Mouse (Mus musculus) spleen, postnatal 4 days (tissue): ENCODE measurements at regions not wholly inside any gene's neighbourhood (a gene's known extent, or its start where the extent isn't known, plus 50 kb on each side); places are given as distances from the start of the nearest gene placed in this dataset.

Experiments used
- DNase-seq, 2 experiments: peaks; one replicate each; pipeline ENCODE4 v3.0.0; 2022; ENCODE audit warnings: low spot score in 2 of 2

DNA sequence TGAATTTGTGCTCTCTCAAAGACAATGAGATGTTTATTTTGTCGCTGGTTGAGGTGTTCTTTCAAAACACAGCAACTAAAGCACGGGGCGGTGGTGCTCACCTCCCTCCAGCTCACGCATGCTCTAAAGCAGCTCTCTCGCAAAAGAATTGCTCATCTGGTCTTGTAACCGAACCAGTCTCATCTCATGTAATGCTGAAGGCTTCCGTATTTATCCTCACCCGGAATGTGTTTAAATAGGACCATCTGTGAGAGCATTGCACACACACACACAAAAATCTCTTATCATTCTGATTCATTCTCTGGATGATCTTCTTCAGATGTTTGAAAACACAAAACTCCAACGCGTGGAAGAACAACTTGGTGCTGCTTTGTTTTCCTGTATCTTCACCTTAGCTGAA, 138.4 kb downstream of the Irs2 start:
- no peak for DNase-seq

DNA sequence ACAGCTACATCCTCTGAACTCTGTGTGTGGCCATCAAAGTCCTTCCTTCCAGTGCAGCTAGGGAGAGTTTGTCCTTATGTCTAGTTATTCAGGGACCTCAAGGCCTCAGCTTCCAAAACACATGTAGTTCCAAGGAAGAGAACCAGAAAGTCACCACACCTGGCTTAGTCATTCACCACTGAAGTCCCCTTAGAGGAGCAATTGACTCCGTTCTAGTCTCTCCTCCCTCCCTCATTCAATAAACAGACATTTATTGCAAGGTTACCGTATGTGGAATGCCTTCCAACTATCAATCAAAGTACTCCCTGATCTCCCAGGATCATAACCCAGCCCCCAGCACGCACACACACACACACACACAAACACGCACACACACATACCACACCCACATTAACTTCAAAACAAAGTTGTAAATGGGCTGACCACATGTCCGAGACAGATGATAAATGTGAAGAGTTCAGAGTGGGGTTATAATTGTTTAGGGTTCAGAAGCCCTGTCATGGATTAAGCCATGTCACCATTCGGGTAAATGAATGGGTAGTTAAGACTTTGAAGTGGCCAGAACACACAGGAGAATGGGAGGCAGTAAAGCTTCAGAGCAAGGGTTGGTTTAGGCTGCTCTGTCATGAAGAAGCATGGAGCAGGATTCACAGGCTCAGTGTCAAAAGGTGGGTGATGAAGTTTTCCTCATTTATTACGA, 141.4 kb downstream of the Irs2 start:
- DNase-seq: no peak

DNA sequence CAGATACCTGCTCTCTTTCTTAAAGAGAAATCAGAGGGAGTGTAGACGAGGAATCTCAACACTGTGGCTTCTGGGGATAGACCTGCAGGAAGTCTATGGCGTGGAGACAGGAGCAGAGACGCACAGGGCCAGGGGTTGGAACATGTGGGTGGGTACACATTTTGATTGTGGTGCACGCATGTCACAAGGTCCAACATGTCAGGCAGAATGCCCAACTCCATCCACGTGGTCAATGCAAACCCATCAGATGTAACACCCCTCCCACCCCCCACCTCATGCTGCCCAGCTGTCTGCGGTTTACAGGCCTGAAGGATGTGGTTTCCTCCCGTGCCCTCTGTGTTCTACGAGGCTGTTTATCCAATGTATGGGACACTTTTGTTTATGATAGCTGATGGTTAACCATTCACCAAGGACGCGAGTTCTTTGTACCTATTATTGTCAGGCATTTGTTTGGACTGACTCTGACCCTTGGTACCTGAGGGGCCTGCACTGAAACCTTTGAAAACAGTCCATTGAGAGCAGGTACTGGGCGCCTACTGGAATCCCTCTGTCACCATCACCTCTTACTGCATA, 142.2 kb downstream of the Irs2 start:
- peak in 1 of 2 experiments; percentile 27 for DNase-seq

DNA sequence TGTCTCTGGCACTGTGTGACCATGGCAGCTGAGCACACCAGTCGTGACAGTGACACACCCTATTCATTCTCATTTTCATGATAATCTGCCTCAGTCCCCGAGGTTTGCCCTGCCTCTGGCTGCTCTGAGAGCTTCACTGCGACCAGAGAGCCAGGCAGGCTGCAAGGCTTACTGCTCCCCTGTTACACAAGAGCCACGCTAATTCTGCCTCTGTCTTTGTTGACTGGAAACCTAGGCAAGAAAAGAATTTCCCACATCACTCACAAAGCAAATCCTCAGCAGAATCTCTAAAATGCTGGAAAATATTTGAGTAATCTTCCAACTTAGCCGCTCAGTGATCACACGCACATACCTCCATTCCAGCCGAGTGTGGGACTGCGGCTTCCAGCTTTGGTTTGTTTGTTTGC, 142.8 kb downstream of the Irs2 start:
- no peak for DNase-seq

DNA sequence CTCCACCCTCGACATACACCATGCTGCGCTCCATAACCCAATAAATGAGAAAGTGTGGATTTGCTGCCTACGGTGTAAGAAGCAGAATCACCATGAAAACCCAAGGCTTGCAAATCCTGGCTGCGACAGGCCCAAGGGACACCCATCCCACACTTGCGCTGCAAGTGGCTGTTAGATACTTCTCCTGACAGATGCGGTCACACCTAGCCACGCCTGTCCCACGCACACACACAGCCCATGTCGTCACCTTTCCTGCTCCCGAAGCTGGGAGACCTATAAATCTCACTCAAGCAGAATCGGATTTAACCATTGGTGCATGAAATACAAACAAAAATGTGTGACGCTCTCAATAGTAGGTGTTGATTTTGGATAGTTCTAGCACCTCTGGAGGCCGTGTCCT, 145.8 kb downstream of the Irs2 start:
- no peak for DNase-seq

DNA sequence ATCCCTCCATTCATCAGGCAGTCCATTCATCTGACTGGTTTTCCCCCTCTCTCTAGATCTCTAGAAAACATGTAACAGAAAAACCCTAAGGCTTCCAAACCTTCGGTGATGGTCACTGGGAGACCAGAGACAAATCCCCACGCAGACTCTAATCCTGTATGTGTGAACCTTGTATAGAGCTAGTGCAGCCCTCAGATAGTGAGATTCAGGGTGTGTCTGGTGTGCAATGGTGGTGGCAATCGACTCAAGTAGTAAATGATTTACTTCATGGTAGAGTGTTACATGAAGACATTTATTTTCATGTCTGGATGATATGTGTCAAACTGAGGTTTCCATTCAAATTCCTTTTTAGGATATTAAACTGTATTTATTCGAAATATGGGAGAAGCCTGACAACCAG, 147.4 kb downstream of the Irs2 start:
- no peak for DNase-seq

DNA sequence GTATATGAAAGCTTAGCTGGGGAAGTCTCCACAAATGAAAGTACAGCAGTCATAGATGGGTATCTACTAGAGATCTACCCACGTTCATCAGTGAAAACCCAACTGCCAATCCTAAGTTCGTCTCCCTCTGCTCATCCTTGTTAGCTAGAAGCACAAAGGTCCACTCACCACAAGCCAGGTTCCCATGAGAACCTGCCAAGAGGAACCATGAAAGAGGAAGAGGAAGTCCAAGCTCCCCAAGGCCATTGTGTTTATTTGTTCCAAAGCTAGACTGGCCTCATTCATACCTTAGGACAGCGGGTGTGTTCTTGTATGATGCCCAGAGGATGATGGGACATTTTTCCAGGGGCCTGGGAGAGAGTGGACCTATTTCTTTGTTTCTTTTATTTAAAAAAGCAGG, 150.4 kb downstream of the Irs2 start:
- DNase-seq: no peak

DNA sequence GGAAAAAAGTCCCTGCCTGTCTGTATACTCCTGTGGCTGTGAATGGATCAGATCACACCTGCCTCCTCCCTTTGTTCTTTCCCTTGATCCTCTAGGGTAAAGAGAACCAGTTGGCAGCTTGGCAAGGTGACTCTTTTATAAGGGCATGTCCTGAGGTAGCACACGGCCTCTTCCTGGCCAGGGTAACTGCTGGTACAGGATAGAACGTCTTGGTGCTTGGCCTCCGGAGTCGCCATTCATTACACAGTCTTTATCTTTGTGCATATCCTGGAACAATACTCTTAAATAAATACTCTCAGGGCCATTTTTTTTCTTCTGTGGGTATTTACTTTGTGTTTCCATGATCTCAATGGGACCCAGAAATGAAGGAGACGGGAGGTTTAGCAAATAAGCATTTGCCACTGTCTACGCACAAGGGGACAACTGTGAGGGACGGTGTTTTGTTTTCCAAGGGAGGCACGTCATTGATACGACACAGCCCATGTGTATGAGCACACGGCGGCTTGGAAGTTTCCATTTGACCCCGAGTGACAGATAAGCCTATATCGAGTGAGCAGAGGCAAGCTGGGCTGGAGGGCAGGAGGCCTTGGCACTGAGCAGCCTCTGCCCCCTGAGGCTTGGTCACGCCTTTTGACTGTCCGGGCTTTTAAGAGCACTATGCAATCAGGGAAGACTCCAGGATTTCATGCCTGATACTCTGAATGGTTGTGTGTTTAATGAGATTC, 151.1 kb downstream of the Irs2 start:
- DNase-seq: no peak

DNA sequence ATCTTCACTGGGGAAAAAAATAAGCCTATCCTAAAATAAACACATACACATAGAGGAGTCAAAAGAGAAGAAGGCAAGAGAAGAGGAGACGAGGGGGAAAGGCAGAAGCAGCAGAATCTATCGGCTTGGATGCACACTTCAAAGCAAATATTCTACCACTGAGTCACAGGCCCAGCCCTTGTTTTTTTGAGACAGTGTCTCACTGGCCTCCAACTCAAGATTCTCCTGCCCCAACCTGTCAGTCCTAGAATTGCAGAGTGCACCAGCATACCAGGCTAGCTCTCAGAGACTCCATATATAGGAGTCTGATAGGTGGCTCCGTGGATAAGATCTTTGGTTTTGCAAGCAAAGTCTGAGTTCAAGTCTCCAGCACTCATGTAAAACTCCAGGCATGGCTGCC, 152.6 kb downstream of the Irs2 start:
- no peak for DNase-seq

DNA sequence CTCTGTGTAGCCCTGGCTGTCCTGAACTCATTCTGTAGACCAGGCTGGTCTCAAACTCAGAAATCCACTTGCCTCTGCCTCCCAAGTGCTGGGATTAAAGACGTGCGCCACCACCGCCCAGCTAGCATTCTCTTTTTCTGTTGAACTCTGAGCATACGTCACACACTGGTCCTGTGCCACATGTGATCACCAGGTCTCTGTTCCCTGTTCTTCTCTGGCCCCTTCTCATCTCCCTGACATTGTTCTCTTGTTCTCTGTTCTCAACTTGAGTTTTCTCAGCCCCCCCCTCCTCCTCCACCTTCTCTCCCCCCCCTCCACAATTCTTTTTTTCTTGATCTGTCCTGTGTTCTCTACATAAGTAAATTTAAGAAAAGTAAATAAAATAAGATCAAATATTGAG, 153.1 kb downstream of the Irs2 start:
- no peak for DNase-seq

DNA sequence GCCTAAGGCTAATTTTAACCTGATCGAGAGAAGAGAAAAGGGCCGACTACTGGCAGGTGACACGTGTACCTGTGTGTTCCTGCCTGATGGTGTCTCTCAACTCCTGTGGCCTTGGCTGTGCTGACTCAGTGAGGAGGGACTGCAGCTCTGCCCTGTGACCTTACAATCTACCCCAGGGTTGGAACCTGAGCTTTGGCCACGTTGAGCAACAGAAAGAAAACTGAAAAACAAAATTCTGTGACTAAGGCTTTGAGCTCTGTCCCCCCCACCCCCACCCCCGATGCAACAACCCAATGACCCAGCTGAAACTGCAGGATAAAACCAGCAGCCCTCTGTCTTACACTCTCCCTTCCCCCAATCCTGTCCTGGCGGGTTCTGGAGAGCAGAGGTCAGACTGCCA, 153.7 kb downstream of the Irs2 start:
- DNase-seq: no peak

DNA sequence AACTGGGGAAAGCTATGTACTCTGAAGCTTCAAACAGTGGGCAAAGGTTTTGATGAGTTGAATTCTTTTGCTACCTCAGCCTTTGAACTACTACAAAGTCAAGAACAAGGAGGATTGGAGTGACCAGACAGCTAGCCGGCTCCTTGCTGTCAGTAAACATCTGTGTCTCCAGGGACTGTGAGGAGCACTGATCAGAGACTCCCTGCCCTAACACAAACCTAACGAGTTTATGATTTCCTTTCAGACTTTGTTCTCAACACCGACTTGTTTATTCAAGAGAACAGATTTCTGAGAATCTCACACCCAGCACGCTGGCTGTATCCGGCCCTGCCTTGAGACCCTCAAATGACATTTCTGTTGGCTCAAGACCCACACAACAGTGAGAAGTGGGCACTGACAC, 154.4 kb downstream of the Irs2 start:
- no peak for DNase-seq

DNA sequence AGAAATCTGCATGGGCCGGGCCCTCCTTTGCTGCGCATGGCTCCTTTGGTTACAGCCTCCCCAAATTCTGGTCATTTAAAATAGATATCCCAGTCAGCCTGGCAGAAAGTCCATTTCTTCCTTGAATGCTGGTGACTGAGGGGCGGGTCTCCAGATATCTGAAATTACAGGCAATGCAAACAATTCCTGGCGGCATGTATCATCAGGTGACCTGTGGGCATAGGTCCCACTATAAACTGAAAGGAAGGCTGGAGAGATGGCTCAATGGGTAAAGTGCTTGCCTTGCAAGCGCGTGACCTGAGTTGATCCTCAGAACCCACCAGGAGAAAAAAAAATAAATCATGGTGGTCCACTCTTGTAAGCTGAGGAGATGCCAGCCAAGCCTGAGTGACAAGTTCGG, 158.3 kb downstream of the Irs2 start:
- DNase-seq: no peak

DNA sequence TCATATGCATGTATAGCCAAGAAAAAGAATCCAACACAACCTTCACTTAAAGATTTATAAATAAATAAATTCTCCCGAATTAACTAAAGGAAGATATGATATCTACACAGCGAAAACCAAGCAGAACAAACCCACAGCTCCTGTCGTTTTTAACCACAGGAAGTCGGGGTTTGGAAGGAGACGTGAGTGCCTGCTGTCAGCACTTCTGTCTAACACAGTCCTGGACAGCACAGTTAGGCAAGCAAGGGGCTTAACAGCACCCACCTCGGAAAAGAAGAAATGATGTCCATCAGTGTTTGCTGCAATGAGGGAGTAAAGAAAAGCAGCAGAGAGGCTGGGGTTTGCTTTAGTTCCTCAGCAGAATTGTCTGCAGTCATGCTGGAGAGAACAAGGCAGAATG, 162.7 kb downstream of the Irs2 start:
- no peak for DNase-seq

DNA sequence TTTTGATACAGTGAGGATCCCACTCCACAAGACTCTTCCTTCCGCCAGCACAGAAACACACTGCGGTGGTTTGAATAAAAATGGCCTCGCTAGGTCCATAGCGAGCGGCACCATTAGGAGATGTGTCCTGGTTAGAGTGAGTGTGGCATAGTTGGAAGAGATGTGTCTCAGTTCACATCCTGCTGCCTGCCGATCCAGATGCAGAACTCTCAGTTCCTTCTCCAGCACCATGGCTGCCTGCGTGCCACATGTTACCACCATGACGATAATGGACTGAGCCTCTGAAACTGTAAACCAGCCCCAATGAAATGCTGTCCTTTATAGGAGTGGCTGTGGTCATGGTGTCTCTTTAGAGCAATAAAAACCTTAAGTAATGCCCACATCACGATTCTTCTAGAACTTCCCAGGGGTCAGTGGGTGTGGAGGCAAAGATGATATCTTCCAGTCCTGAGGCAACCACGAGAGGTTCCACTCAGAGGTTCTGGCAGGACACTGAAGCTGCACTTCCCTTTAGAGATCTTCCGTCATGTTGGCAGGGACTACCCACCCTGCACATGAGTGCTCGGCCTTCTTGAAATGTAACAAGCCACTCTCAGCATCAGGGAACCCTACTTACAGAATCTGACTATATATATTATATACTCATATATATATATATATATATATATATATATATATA, 167.3 kb downstream of the Irs2 start:
- no peak for DNase-seq

DNA sequence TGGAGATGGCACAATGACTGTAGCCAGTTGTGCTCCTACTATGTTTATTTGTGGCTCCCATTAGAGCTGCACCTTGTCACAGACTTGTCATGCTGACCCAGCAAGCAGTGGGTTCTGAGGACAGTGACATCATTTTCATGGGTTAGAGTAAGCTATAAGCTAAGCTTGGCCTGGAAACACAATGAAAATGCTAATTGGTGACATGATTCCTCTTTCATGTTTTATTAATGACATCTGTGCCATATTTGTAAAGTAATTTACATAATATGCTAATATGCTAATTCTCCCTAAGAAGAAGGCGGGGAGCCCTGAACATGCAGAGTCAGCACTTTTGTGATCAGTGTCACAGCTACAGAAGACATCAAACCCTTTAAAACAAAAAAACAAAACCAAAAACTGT, 168.2 kb downstream of the Irs2 start:
- DNase-seq: no peak

DNA sequence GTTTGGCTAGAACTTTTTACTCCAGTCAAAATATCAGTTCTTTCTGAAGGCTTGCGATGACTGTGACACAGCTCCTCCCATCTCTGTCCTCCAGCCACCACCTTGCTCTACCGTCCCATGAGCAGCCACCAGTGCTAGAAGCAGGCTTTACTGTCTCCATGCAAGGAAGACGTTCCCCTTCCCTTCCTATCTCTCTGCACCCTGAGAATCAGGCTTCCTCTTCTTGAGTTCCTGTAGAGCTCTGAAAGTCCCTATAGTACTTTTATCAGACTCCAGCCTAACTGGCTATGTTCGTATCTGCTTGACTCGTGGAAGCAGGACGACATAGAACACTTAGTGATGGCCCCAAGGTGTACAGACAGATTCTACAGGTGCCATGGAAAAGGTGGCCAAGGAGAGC, 173.2 kb downstream of the Irs2 start:
- DNase-seq: no peak

DNA sequence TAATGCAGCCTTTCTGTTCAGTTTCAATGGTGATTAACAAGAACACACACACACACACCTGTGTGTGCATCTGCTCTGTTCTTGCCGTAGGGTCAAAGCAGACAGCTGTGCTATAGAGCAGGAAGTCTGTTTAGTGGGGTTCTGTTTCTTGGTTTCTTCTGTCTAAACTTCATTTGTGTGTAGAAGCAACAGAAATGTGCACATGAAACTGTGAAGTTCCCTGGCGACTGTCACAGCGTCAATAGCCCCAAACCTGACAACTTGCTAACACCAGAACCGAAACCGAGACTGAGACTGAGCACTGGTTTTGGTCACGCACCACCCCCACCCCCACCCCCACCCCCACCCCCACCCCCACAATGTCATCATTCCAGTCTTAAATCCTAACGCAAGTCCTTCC, 176.4 kb downstream of the Irs2 start:
- DNase-seq: no peak

DNA sequence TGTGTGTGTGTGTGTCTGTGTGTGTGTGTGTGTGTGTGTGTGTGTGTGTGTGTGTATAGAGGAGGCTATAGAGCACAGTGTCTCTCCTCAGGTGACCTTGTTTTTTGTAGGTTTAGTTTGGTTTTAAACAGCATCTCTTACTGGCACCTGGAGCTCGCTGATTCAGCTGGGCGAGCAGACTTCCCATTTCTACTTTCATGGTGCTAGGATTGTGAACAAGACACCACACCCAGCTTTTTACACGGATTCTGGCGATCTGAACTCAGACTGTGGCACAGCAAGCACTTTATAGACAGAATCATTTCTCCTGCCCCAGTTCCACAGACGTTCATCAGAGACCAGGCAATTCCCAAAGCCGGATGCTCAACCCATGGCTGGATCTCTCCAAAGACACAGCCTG, 177.0 kb downstream of the Irs2 start:
- DNase-seq: peak in 1 of 2 experiments; percentile 19

DNA sequence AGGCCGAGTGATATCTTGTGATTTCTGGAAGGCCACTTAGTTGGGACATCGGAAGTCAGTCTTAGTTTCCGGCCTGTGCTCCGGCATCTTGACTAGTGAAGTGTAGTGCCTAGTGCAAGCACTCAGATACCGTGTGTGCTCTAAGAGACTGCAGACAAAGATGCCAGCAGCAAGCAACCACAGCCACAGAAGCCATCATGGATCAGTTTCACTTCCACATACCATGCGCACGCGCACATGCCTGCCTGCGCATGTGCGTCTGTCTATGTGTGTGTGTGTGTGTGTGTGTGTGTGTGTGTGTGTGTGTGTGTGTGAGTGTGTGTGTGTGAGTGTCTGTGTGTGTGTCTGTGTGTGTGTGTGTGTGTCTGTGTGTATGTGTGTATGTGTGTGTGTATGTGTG, 177.4 kb downstream of the Irs2 start:
- DNase-seq: peak in 1 of 2 experiments; percentile 37

DNA sequence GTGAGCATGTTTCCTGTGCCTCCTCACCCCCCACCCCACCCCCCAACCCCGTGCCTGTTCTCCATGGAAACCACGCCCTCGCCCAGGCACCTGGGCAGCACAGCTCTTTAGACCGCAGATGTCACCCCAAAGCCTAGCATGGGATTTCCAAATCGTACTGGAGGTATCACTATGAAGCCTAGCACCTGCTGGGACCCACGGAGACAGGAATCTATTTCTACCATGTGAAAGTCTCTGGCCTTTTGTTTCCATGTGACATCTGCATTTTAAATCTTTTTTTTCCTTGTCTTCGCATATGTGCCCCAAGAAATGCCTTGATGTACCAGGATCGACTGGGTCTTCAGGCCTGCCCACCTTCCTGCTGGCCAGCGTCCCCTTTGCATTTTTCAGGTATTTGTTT, 179.7 kb downstream of the Irs2 start:
- DNase-seq: no peak

DNA sequence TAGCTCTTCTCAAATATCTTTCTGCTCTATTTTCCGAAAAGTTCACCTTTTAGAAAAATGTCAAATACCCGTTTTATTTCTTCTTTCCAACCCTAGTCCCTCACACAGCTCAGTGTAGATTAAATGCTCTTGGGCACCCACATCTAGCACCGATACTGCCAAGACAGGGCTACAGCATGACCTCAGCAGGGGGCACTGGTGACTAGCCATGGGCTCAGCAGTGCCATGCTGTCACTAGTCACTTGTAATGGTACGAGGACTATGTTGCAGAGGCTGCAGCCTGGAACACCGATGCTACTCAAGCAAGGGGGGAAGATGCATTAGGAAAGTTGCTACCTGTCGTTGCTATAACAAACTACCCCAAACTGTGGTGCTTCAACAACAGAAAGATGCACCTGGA, 180.7 kb downstream of the Irs2 start:
- peak in 1 of 2 experiments; percentile 24 for DNase-seq

DNA sequence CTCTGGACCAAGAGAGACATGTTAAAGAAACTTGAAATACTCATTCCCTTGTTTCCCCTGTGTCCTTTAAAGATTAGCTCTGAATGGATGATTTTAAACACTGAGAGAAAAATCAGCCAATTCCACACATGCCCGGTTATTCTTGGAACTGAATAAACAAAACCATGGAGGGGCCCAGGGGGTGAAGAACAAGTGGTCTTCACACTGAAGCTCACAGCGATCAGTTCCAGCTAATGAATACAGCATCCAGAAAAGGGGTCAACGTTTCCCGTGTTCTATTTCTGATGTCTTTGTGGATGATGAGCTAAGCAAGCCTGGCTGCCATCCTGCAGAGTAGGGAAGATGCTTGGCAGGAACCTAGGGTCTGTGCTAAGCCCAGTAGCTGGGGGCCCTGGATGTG, 182.3 kb downstream of the Irs2 start:
- DNase-seq: no peak
